Mouse (Mus musculus) left cerebral cortex, adult 18-20 months (tissue): ENCODE data around the gene Atcay. TPM values are rescaled to one million over a fixed set of nuclear protein-coding genes. Genes with fewer than 3 reads are reported as not detected.

ENCODE experiments used
- DNase-seq, 2 experiments: peaks; one replicate each; pipeline ENCODE4 v3.0.0; 2021 to 2022; ENCODE audit warnings: low spot score in 2 of 2, mixed read lengths in 1 of 2
- long read RNA-seq, 2 experiments: library from polyadenylated mRNA; stranded (forward); transcript quantifications; one replicate each; pipeline ENCODE4 v2.0.0; 2021
- total RNA-seq, 2 experiments: library from RNA; stranded (reverse); gene quantifications; 2 replicates each; pipeline ENCODE4 v1.2.3; 2021

Gene Atcay
- total RNA-seq, result 100 to 1,000 TPM; 197 to 204 TPM
- long read RNA-seq, experiment 1, transcript Atcay-201 (13 exons, 3,736 nt), result major isoform, 52 of 68 reads
- long read RNA-seq, experiment 1, partial matches to known transcripts, result 8 of 68 reads
- long read RNA-seq, experiment 1, other reads (novel, unspliced or antisense), result 8 of 68 reads
- long read RNA-seq, experiment 2, transcript Atcay-201 (13 exons, 3,736 nt), result major isoform, 56 of 77 reads
- long read RNA-seq, experiment 2, partial matches to known transcripts, result 6 of 77 reads
- long read RNA-seq, experiment 2, other reads (novel, unspliced or antisense), result 15 of 77 reads

DNA sequence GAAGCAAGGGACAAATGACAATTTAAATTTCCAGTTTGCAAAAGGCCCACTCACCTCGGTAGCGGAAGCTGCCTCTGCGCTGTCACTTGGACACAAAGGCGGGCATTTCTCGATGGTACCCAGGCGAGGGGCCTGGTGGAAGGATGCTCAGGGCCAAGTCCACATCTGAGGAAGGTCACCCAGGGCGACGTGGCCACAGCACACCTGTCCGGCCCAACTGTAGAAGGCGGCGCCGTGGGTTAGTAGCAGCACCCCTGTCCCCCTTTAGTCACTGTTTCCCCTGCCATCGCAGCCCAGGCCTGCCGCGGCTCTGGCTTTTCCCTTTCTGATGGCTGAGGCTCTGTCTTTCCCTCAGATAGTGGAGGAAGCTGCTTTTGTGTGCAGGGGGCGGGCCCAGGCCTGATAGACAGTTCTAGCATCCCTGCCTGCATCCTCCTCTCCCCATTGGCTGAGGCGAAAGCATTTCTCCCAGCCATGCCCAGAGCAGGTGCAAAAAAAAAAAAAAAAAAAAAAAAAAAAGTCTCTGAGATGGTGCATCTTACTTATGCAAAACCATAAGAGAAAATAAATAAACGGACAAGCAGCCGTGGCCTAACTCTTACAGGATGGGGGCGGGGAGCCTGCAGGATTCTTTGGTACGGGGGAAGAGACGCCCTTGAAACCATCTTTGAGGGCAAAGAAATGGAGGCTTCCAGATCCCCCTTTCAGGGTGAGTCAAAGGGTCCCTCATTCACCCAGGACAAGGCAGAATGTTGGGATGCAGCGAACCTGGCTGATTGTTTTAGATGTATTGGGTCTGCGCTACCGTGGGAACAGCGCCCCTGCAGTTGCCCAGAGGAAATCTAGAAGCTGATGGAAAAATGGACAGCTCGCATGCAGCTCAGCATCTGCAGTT is at the start of gene Atcay:
TSS of gene Atcay (minus strand) at position 396 of the 895 bp plus-strand sequence.
- DNase-seq, result peak; percentile 78 to 85

GRCm38 (mm10) chr10:81279496-81279895 is 48.9 kb upstream of the Atcay start:
- DNase-seq, result no peak

DNA sequence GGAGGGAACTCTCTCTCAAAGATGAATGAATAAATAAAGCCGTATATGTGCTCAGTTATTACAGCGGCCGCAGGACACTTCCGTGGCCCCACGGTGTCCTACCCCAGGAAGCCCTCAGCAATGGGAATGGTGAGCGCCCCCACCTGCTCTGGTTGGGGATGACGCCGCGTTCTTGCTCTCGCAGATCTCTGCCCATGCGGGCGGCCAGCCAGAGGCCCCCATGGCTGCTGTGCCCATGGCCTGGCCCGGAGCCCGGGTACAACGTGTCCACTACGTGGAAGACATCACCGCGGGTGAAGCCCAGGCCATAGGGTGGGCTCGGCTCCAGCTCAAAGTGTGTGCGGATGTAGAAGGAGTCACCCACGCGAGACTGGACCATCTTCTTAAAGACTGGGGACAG is 47.0 kb upstream of the Atcay start:
- no peak for DNase-seq

DNA sequence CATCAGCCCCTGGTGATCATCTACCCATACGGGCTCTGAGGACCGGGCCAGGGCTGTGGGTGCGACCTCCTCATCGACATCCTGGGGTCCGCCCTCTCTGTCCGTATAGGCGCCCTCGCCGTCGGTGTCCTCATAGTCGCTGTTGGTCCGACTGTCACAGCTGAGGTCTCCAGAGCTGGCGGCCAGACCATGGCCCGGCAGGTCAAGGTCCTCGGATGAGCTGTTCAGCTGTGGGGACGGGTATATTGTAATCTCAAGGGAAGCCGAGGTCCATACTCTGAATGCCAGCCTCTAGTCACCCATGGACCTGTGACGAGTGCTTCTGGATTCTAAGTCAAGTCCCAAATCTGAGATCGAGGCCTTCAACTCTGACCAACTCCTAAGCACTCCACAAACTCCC is 43.2 kb upstream of the Atcay start:
- no peak for DNase-seq

- no peak for DNase-seq
Measured at GRCm38 (mm10) chr10:81272356-81272755, 41.7 kb upstream of the Atcay start.

DNA sequence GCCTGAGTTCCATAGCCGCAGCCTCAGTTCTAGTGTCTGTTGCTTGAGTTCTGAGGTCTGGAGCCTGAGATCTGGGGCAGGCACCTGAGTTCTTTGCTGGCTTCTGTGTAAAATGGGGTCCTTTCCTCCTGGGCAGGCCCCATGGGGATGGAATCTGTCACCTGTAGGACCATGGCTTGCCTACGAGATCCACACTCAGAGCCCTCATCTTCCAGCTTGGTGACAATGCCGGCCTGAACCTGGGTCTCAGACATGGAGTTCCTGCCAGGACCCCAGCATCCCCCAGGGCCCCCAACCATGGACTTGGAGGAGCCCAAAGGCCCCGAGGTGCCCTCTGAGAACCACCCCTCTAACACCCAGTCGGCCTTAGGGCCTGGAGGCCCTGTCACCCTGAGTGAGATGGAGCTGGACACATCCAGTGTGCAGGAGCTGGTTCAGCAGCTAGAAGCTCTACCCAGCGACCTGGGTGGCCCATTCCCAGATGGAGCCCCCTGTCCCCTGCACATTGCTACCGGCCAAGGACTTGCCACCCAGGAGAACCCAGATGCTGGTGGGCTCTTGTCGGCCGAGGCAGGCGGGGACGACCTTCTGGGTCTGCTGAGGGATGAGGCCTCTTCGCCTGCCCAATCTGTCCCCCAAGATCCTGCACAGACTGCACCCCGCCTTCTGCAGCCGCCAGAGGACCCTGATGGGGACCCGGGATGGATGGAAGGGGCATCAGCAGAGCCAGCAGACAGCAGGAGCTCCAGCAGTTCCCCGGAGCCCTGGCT is 38.2 kb upstream of the Atcay start:
- DNase-seq, result no peak

- DNase-seq, result peak; percentile 81 to 85
Measured at GRCm38 (mm10) chr10:81268056-81268455, 37.4 kb upstream of the Atcay start.

DNA sequence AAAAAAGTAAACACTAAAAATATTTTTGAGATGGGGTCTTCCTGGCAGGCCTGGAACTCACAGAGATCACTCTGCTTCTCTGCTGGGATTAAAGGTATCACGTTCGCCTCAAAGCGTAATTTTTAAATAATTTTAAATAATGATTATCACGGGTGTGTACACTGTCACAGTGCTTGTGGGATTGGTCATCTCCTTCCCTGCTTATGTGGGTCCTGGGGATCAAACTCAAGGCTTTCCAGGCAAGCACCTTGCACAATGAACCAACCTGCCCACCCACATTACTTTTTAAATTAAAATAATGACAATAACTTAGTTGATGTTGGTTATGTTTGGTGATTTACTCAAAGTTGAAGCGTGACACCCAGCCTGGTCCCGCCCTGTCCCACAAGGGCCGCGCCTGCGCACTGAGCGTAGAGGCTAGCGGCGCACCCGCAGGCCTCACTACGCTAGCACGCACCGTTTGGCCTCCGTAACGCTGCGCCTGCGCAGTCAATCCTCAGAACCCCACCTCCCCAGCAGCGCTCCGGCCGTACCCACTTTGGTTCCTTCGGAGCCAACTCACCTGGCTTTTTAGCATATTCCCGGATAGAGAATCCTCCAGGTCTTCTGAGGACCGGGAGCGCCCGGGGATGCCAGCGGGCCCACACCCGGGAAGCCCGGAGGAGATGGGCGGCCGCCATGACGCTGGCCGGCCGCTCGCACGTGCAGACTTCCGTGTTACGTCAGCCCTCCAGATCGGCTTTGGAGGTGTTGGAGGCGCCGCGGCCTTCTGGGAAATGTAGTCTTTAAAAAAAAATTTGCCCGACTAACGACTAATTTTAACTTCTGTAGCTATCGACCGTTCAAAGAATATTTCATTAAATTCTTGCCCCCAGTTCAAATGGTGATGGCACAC is 35.8 kb upstream of the Atcay start, which contains the start of the genes Mrpl54 and Apba3:
TSS of gene Mrpl54 (minus strand) at position 724 of the 895 bp plus-strand sequence.
TSS of gene Apba3 (plus strand) at position 750 of the 895 bp plus-strand sequence.
- peak; percentile 95 to 97 for DNase-seq

- no peak for DNase-seq
Measured at GRCm38 (mm10) chr10:81265540-81265939, 34.9 kb upstream of the Atcay start.

DNA sequence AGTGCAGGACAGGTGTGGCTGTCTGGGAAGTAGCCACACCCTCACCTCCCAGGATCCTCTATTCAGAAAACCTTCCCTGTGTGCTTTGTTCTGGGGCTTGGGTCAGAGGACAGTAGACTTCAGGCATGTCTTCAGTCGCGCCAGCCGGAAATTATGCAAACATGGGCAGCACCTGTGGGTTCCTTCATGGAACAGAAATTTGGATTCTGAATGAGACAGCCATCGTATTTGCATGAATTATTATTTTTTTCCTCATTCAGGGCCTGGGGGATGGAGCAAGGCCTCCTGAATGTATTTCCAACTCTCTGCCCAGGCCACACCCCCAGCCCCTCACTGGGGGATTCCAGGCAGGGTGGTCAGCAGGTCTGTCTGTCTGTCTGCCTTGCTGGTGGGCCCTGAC is 30.4 kb upstream of the Atcay start:
- DNase-seq, result no peak

- peak in 1 of 2 experiments; percentile 53 for DNase-seq
Measured at GRCm38 (mm10) chr10:81259225-81259884, 28.7 kb upstream of the Atcay start.

DNA sequence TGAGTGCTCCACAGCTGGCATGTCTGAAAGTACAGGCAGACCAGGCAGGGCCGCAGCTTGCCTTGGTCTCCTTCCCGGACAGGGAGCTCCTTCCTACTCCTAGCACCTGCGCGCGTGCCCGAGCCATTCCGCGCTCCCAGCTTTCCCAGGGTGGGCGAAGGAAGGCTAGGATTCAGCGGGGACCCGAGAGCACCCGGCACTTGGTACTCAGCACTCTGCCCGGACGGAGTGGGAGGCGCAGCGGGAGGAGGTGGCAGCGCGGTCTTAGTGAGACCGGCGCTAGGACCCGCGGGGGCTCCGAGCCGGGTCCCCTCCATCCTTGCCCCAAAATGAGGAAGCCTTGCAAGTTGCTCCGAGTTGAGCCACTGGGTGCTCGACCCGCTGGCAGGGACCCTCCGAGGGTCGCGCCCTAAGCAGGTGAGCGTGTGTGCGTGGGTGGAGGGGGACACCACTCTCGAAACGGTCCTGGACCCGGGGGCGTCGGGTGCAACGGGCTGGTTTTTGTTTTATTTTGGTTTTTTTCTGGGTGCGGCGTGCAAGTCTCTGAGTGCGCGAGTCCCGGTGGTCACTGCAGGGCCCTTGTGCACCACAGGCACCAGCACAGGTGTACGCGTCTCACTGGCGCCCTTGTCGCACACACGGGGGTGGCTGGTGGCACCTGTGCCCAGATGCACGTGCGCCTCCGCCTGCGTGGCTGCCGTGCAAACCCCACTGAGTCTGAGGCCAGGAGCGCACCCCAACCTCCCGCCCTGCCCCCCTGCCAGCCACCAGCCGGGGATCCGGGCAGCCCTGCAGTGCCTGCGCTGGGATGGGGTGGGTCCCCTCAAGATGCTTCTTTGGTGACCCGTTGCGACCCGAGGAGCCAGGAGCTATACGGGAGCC is 26.8 kb upstream of the Atcay start:
- peak; percentile 58 to 67 for DNase-seq

- no peak for DNase-seq
Measured at GRCm38 (mm10) chr10:81254886-81255285, 24.3 kb upstream of the Atcay start.

- DNase-seq, result peak; percentile 94
Measured at GRCm38 (mm10) chr10:81252424-81253419, 22.1 kb upstream of the Atcay start, which contains the start of gene Matk. Gene Matk (plus strand): TSS chr10:81252935.

DNA sequence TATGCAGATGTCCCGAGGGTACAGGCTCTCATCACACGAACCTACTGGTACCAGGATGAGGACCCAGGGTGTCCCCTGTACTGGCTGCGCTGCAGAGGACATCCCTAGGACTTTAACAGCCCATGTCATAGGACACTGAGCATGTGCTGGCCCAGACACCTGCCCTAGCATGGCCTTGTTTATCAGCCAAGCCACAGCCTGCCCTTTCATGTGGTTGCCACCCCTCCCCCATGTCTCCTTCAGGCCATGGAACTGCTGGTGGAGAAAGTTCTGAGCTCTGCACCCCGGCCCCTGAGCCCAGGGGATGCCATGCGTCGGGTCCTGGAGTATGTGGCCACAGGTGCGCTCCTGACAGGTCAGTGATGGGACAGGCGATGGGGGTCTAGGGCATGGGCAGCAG is 18.8 kb upstream of the Atcay start:
- DNase-seq, result no peak

- DNase-seq, result no peak
Measured at GRCm38 (mm10) chr10:81247804-81248203, 17.2 kb upstream of the Atcay start.

- DNase-seq, result peak in 1 of 2 experiments; percentile 69
Measured at GRCm38 (mm10) chr10:81245166-81245565, 14.5 kb upstream of the Atcay start.
